Mouse (Mus musculus): ENCODE data around the gene Exoc6b. TPM values are rescaled to one million over a fixed set of nuclear protein-coding genes. Genes with fewer than 3 reads are reported as not detected.

The Exoc6b gene
- polyA plus RNA-seq, 1 experiment from 2014 or later: 27.6 TPM

DNA sequence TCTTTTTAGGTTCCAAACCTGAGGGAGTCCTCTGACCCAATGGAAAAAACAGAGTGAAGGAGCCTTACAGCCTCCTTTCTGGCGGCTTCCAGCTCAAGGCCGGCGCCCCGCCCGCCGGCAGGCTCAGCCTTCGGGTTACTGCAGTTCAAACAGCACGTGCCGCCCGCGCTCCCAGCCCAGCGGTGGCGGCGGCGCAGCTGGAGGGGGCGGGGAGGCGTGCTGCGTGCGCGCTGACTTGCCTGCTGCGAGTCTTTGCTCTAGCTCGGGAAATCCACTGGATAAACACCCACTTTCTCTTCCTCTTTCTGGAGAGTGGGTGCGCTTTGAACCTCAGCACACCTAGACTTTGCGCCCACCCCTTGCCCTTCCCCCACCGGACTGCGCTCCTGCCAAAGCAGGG is 485.9 kb downstream of the Exoc6b start:
- H3K36me3 ChIP-seq (ENCODE audit: control insufficient read depth, insufficient read depth, low read length): no peaks in the 10 kb centered on the region
- ATAC-seq (replicated peaks; ENCODE audit: low FRiP score, low TSS enrichment, low read depth) (peak; percentile 54), DNase-seq (ENCODE audit: low spot score) (no peak)
- peak overlapping the region; percentile 93 for H3K4me2 ChIP-seq (ENCODE audit: low read length)
- H3K4me3 ChIP-seq (ENCODE audit: low read depth, low read length): peak overlapping the region; percentile 50
- H3K27ac ChIP-seq (ENCODE audit: low read depth): no peak overlapping the region
- 0% methylated on average over 26 of the region's 26 CpGs for WGBS
- H3K9ac ChIP-seq (ENCODE audit: low read length): no peak overlapping the region; the same call in 1 of the 2 replicates
- H3K9me3 ChIP-seq (ENCODE audit: control insufficient read depth, low read length): no peaks in the 10 kb centered on the region
- H3K4me1 ChIP-seq (replicated peaks; ENCODE audit: control insufficient read depth, insufficient read depth, low read length): peaks cover 44% of the 10 kb centered on the region
- H3K27me3 ChIP-seq (replicated peaks; ENCODE audit: control insufficient read depth, insufficient read depth, low read length): peaks cover 73% of the 10 kb centered on the region

DNA sequence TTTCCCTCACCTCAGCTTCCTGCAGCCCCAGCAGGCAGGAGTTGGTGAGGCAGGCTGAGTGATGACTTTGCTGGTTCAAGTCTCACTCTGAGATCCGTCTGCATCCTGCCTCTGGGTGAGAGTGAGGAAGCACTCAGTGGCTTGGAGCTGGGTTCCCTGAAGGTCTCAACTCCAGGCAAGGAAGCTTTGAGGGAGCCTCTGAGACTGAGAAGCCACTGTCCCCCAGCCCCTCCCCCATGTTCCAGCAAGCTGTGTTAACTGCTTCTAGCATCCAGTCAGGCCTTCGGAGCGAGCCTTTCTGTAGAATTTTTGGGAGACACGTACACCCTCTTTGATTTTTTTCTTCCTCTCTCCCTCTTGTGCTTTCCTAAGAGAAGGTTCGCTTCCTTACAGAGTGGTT is 486.5 kb downstream of the Exoc6b start:
- Histone ChIP-seq H3K27me3 (replicated peaks; ENCODE audit: control insufficient read depth, insufficient read depth, low read length) (peaks cover 71% of the 10 kb centered on the region), H3K4me2 (ENCODE audit: low read length) (peak overlapping the region; percentile 93), H3K9ac (ENCODE audit: low read length) (no peak overlapping the region), H3K4me1 (replicated peaks; ENCODE audit: control insufficient read depth, insufficient read depth, low read length) (peaks cover 40% of the 10 kb centered on the region), H3K27ac (ENCODE audit: low read depth) (no peak overlapping the region), H3K9me3 (ENCODE audit: control insufficient read depth, low read length) (no peaks in the 10 kb centered on the region), H3K36me3 (ENCODE audit: control insufficient read depth, insufficient read depth, low read length) (no peaks in the 10 kb centered on the region), H3K4me3 (ENCODE audit: low read depth, low read length) (no peak overlapping the region)
- DNase-seq (ENCODE audit: low spot score) (peak; percentile 52), ATAC-seq (replicated peaks; ENCODE audit: low FRiP score, low TSS enrichment, low read depth) (no peak)
- 52% methylated on average over 5 of the region's 5 CpGs for WGBS

DNA sequence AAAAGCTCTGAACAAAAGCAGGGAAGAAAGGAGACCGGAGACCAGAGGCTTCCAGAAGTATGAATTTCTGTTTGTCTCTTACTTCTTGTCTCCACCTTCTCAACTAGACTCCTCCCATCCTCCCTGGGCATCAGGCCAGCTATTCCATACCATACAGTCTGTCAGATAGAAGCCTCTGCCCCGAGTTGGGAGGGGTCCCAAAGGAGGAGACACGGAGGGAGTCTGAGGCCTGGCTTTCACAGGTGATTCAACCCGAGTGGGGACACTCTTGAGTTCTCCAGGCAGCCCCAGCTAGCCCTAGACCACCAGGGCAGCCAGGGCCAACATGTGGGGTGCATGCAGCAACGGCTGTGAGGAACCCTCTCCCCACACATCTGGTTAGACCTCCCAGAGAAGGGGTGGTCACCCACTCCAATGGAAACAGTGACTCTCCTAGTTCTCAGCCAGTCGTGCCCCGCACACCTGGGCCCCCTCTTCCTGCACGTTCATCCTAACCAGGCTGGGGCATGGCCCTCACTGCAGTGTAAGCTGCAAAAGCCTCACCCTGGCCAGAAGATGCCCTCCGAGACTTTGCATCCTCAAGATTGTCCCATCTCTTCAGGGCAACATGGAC is 487.4 kb downstream of the Exoc6b start:
- 56% methylated on average over 9 of the region's 9 CpGs for WGBS
- no peak overlapping the region for H3K4me3 ChIP-seq (ENCODE audit: low read depth, low read length)
- H3K9me3 ChIP-seq (ENCODE audit: control insufficient read depth, low read length): no peaks in the 10 kb centered on the region
- H3K4me2 ChIP-seq (ENCODE audit: low read length): no peak overlapping the region
- no peak overlapping the region for H3K9ac ChIP-seq (ENCODE audit: low read length)
- H3K4me1 ChIP-seq (replicated peaks; ENCODE audit: control insufficient read depth, insufficient read depth, low read length): peaks cover 37% of the 10 kb centered on the region
- peak; percentile 67 for DNase-seq (ENCODE audit: low spot score)
- peaks cover 64% of the 10 kb centered on the region for H3K27me3 ChIP-seq (replicated peaks; ENCODE audit: control insufficient read depth, insufficient read depth, low read length)
- H3K36me3 ChIP-seq (ENCODE audit: control insufficient read depth, insufficient read depth, low read length): no peaks in the 10 kb centered on the region
- ATAC-seq (replicated peaks; ENCODE audit: low FRiP score, low TSS enrichment, low read depth): no peak
- H3K27ac ChIP-seq (ENCODE audit: low read depth): no peak overlapping the region

DNA sequence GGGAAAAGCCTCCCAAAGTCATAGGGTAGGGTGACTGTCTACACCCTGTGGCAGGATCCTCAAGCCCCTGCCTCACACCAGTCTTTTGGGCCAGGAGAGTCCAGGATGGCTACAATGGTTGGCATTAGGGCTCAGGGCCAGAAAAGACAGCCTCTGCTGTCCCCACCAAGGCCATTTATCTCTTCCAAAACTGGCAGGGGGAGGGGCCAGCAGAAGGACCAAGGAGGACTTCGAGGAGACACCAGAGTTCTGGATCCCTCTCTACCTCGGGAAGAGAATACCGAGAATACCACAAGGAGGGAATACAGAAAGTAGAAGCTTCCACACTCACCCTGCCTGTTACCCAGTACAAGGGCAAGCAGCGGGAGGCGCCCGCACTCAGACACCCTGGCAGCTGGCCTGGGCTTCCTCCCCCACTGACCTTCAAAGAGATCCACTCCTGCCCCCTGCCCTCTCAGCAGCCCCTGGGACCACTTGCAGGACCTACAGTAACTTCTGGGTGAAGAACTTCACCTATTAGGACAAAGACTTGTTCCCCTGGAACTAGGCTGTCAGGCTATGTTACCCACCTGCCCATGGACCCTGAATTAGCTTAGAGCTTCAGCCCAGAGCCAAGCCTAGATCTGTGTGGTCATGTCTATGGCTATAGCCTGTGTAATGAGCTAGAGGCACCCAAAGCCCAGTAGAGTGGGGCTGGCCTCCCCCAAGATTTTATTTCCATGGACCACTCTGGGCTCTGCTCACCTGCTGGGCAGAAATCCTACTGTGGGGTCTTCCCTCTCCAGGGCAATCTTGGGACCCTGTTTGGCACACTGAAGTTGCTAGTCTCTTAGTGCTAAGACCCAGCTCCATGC is 488.1 kb downstream of the Exoc6b start:
- ATAC-seq (replicated peaks; ENCODE audit: low FRiP score, low TSS enrichment, low read depth) (no peak), DNase-seq (ENCODE audit: low spot score) (no peak)
- H3K4me3 ChIP-seq (ENCODE audit: low read depth, low read length): no peak overlapping the region
- H3K9me3 ChIP-seq (ENCODE audit: control insufficient read depth, low read length): no peaks in the 10 kb centered on the region
- 71% methylated on average over 6 of the region's 6 CpGs for WGBS
- peaks cover 35% of the 10 kb centered on the region for H3K4me1 ChIP-seq (replicated peaks; ENCODE audit: control insufficient read depth, insufficient read depth, low read length)
- H3K4me2 ChIP-seq (ENCODE audit: low read length): no peak overlapping the region
- peaks cover 57% of the 10 kb centered on the region for H3K27me3 ChIP-seq (replicated peaks; ENCODE audit: control insufficient read depth, insufficient read depth, low read length)
- H3K27ac ChIP-seq (ENCODE audit: low read depth): no peak overlapping the region
- no peaks in the 10 kb centered on the region for H3K36me3 ChIP-seq (ENCODE audit: control insufficient read depth, insufficient read depth, low read length)
- H3K9ac ChIP-seq (ENCODE audit: low read length): no peak overlapping the region

DNA sequence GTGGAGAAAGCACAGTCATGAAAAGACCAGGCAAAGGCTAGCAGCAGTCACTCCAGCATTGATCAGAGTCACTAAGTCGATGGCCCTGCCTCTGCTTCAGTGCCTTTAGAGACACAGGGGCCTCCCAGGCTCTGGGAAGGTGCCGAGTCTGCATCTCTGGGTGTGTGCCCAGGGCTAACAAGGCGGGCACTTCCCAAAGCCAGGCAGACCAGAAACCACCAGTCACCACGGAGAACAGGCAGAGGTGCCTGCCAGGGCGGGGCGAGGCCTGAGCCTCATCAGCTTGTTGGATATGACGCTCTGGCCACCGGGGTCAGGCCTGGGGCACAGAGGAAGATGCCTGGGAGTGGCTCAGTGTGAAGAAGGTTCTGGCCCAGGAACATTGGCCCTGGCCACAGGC is 489.8 kb downstream of the Exoc6b start:
- 62% methylated on average over 8 of the region's 8 CpGs for WGBS
- peaks cover 40% of the 10 kb centered on the region for H3K27me3 ChIP-seq (replicated peaks; ENCODE audit: control insufficient read depth, insufficient read depth, low read length)

DNA sequence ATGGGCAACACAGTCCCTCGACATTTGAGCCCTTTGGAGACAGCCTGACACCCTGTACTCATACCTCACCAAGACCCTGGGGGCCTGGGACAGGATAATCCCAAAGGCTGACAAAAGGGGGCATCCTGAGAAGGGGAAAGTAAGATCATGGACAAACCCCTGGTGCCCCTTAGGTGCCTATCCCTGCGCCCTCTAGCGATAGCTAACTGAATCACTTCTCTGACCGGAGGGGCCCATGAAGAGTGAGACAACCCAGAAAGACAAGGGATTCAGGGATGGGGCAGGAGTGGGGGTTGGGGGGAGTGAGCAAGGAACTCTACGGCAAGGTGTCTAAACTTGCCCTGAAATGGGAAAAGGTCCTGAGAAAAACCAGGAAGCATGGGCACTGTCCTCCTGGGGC is 490.4 kb downstream of the Exoc6b start:
- no peak overlapping the region for H3K4me3 ChIP-seq (ENCODE audit: low read depth, low read length)
- DNase-seq (ENCODE audit: low spot score) (no peak), ATAC-seq (replicated peaks; ENCODE audit: low FRiP score, low TSS enrichment, low read depth) (no peak)
- H3K27me3 ChIP-seq (replicated peaks; ENCODE audit: control insufficient read depth, insufficient read depth, low read length): peaks cover 34% of the 10 kb centered on the region
- WGBS: 14% methylated on average over 5 of the region's 5 CpGs
- H3K36me3 ChIP-seq (ENCODE audit: control insufficient read depth, insufficient read depth, low read length): no peaks in the 10 kb centered on the region
- no peak overlapping the region for H3K27ac ChIP-seq (ENCODE audit: low read depth)
- H3K9me3 ChIP-seq (ENCODE audit: control insufficient read depth, low read length): no peaks in the 10 kb centered on the region
- no peak overlapping the region for H3K4me2 ChIP-seq (ENCODE audit: low read length)
- H3K9ac ChIP-seq (ENCODE audit: low read length): no peak overlapping the region
- peaks cover 20% of the 10 kb centered on the region for H3K4me1 ChIP-seq (replicated peaks; ENCODE audit: control insufficient read depth, insufficient read depth, low read length)

More for the DNA sequence above, 489.8 kb downstream of the Exoc6b start:
- DNase-seq (ENCODE audit: low spot score) (no peak), ATAC-seq (replicated peaks; ENCODE audit: low FRiP score, low TSS enrichment, low read depth) (no peak)
- peaks cover 24% of the 10 kb centered on the region for H3K4me1 ChIP-seq (replicated peaks; ENCODE audit: control insufficient read depth, insufficient read depth, low read length)
- H3K9me3 ChIP-seq (ENCODE audit: control insufficient read depth, low read length): no peaks in the 10 kb centered on the region
- H3K4me3 ChIP-seq (ENCODE audit: low read depth, low read length): no peak overlapping the region
- no peaks in the 10 kb centered on the region for H3K36me3 ChIP-seq (ENCODE audit: control insufficient read depth, insufficient read depth, low read length)
- H3K9ac ChIP-seq (ENCODE audit: low read length): no peak overlapping the region
- no peak overlapping the region for H3K27ac ChIP-seq (ENCODE audit: low read depth)
- H3K4me2 ChIP-seq (ENCODE audit: low read length): no peak overlapping the region

DNA sequence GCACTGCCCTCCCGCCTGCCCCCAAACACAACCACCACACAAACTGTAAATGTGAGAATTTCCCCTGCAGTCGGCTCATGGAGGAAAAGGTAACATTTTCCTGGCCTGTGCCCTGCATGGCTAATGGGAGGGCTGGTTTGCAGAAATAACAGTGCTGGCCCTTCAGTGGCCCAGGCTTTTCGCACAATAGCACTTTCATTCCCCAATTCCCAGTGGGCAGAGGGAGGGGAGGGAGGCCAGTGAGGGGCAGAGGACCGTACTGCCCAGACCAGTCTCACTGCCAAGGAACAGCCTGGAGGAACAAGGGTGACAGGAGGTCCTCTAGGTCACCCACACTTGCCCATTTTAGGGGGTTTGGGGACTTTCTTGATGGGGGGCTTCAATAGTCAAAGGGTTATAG is 491.4 kb downstream of the Exoc6b start:
- Histone ChIP-seq H3K36me3 (ENCODE audit: control insufficient read depth, insufficient read depth, low read length) (no peaks in the 10 kb centered on the region), H3K4me2 (ENCODE audit: low read length) (no peak overlapping the region), H3K9ac (ENCODE audit: low read length) (no peak overlapping the region), H3K4me3 (ENCODE audit: low read depth, low read length) (no peak overlapping the region), H3K4me1 (replicated peaks; ENCODE audit: control insufficient read depth, insufficient read depth, low read length) (peaks cover 11% of the 10 kb centered on the region), H3K27ac (ENCODE audit: low read depth) (no peak overlapping the region), H3K27me3 (replicated peaks; ENCODE audit: control insufficient read depth, insufficient read depth, low read length) (peaks cover 24% of the 10 kb centered on the region), H3K9me3 (ENCODE audit: control insufficient read depth, low read length) (no peaks in the 10 kb centered on the region)
- 70% methylated on average over 4 of the region's 4 CpGs for WGBS
- ATAC-seq (replicated peaks; ENCODE audit: low FRiP score, low TSS enrichment, low read depth) (no peak), DNase-seq (ENCODE audit: low spot score) (no peak)

DNA sequence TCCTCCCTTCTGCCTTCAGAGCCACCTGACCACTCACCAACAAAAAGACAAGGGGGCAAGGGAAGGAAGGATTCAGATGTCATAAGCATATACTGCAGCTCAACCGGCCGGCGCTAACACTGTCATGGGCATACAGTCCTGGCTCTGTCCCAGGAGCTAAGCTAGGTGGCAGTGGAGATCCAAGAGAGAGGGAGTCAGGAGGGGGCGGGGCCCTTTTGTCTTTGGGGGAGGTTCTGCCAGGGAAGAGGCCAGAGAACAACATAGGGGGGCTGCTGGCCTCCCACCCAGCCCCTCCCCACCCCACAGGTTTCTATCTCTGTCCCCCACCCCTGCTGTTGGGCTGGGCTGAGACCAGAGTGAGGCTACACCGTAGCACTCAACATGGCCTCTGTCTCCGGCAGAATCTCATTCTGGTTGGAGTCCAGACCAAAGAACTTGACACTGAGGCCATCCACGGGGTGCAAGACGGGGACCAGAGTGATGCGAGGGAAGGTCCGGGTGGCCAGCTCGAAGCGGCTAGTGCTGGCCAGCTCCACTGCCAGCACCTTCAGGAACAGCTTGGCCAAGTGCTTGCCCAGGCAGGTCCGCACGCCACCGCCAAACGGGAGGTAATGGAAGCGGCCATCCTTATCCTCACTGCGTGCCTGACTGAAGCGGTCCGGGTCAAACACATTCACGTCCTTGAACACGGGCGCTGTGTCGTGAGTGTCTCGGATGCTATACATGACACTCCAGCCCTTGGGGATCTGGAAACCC is 495.2 kb downstream of the Exoc6b start:
- Histone ChIP-seq H3K27me3 (replicated peaks; ENCODE audit: control insufficient read depth, insufficient read depth, low read length) (peaks cover 5% of the 10 kb centered on the region; the same call in 1 of the 2 replicates), H3K9me3 (ENCODE audit: control insufficient read depth, low read length) (no peaks in the 10 kb centered on the region), H3K36me3 (ENCODE audit: control insufficient read depth, insufficient read depth, low read length) (no peaks in the 10 kb centered on the region), H3K4me1 (replicated peaks; ENCODE audit: control insufficient read depth, insufficient read depth, low read length) (peaks cover 9% of the 10 kb centered on the region), H3K9ac (ENCODE audit: low read length) (no peak overlapping the region), H3K4me3 (ENCODE audit: low read depth, low read length) (no peak overlapping the region), H3K27ac (ENCODE audit: low read depth) (no peak overlapping the region), H3K4me2 (ENCODE audit: low read length) (no peak overlapping the region)
- no peak for ATAC-seq (replicated peaks; ENCODE audit: low FRiP score, low TSS enrichment, low read depth)
- WGBS: 43% methylated on average over 25 of the region's 25 CpGs
- DNase-seq (ENCODE audit: low spot score): no peak

Data from intestine, embryonic 14.5 days (tissue).